Mouse (Mus musculus): ENCODE measurements at regions not wholly inside any gene's neighbourhood (a gene's known extent, or its start where the extent isn't known, plus 50 kb on each side); places are given as distances from the start of the nearest gene placed in this dataset.

DNA sequence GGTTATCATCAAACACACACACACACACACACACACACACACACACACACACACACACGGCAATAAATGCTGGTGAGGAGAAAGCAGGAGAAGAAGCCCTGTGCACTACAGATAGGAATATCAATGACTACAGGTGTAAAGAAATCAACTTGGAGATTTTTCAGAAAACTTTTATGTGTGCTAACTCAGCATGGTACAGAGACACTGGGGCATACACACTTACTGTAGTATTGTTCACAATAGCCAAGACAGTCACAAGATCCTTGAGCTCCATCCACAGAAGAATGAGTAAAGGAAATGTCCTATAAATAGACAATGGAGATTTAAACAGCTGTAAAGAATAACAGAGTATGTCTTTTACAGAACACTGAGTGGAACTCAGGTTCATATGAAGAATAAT is 182.4 kb downstream of the Tm2d1 start:
- DNase-seq (ENCODE audit: low spot score in 2 of 2): no peak

DNA sequence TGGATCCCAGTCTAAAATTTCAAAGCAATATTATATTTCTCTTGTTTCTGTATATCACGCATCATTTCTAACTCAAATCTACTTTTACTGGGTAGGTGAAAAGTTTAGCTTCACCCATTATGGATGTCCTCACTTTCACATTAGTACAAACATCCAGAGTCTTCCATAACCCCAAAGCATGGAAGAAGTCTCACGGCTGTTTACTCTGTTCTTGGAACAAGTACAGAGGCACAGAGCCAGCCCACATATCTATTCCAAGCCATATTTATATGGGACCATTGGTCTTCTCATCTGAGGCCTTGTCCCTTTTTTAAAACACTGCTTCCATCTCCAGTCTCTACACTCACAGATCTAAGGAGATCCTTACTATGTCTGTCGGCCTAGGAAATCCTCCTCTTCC is 192.8 kb downstream of the Tm2d1 start:
- DNase-seq (ENCODE audit: low spot score in 2 of 2): peak in 1 of 2 experiments; percentile 43

DNA sequence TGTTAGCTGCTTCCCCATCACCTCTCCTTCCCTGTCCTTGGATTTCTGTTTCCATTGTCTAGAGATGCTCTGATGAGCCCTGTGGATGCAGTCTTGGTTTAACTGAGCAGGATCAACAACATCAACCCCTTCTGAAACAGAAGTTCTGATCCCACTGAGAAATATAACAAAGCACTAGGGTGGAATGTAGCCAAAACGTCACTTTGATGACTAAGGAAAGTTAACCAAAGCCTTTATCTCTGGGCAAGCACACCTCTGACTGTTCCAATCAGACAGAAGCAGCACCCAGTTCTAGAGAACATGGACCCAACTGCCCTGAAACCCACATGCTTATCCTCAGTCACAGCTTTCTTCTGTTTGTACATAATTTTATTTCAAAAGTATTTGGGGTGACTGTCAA is 193.2 kb downstream of the Tm2d1 start:
- peak; percentile 25 to 56 for DNase-seq (ENCODE audit: low spot score in 2 of 2)

DNA sequence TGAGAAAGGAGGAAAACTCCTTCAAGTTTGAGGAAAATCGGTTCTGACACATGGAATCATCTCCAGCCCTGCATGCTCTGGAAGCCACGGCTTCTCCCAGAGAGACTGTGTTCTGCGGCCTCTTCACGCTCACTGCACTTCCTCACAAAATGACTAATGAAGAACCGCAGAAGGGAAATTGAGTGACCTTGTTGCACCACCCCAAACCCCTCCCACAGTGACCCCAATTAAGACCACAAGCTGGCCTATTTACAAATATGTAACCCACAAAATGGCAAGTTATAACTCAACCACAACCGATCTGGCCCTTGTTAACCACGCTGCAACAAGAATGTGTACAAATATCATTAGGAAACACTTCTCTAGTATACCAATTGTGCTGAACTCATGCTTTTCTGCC is 194.2 kb downstream of the Tm2d1 start:
- DNase-seq (ENCODE audit: low spot score in 2 of 2): peak in 1 of 2 experiments; percentile 59

DNA sequence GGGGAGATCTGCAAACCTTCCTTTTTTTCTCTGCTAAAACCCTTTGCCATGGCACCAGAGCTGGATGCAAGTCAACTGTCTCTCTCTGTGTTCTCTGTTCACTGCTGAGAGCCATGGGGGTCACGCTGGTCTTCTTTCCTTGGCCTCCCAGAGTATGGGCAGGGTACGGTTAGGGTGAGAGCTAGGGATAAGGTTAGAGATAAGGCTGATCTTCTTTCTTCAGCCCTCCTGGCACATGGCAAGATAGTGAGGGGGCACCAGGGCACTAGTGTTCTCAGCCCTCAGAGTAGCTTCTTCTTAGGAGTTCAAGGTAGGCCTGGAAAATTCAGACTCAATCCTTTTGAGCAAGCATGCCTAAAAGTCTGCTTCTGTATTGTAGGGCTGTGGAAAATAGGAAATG is 196.1 kb downstream of the Tm2d1 start:
- DNase-seq (ENCODE audit: low spot score in 2 of 2): peak; percentile 20 to 52

DNA sequence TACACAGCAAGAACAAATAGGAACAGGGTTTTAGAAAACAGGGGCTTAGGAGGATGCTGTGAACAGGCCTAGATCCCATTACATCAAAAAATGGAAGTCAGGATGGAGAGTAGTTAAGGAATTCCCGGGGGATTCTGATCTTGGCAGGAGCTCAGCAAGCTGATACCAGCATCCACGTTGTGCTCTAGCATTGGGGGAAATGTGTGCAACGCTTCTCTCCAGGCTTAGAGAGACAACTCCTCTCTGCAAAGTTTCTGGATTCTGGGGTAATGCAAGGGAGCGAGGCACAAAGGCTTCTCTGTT is 201.1 kb downstream of the Tm2d1 start:
- peak in 1 of 2 experiments; percentile 34 for DNase-seq (ENCODE audit: low spot score in 2 of 2)

DNA sequence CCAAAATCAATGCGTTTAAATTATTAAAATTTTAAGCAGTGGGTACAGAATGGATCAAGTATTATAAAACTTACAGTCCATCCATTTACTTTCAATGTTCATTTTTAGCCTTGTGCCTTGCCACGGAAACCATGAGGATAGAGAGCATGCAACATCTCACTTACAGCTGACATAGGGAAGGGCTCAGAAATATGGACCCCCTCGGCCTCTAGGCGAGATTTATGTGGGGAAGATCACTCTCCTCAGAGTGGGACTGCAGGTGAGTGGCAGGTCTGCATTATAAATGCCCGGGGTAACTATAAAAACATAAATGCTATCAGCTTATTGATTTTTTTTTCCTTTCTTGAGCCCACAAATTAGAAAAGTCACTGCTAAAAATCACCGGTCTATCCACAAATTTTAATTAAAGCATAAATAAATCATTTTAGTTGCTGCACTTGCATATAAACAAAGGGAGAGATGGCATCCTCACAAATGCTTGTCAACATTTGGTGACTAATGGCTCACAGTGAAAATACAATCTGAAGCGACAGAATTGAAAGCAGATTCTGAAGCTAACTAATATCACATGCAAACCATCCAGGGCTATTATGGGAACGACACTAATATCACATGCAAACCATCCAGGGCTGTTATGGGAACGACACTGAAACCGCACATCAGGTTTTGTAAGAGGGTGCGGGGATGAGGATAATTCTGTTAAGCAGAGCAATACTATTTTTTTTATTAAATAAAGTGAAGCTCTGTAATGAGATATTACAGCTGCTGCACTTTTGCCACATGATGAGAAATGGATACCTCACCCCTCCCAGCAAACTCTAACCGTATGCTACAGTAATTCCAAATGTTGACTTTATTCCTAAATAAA is 201.7 kb downstream of the Tm2d1 start:
- peak in 1 of 2 experiments; percentile 38 for DNase-seq (ENCODE audit: low spot score in 2 of 2)

DNA sequence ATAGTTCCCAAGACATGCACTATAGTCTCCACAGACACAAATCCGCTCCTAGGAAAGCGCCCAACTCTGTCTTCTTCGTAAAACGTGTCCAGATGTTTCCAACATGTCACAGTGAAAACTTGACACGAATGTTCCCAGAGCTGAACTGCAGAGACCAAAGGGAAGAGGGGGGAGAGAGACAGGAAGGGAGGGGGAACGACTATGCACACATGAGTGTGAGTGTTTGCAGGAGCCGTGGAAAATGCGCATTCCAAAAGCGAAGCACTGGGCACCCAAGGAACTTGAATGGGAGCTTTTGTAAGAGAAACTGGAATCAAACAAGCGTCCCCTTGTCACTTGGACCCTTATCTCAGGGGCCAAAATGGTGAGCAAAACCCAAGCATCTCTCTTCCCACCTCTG is 202.8 kb downstream of the Tm2d1 start:
- peak in 1 of 2 experiments; percentile 38 for DNase-seq (ENCODE audit: low spot score in 2 of 2)
